Mouse (Mus musculus): ENCODE measurements around the gene Zfp652. TPM values are rescaled to one million over a fixed set of nuclear protein-coding genes. Genes with fewer than 3 reads are reported as not detected.
"Not testable (repeated sequence)": the region's sequence is repeated elsewhere in the genome, so short reads cannot be mapped to it uniquely, and the experiment has no call there.

The Zfp652 gene
- polyA plus RNA-seq (2016; fragmentation: Nextera tagmentation; extraction: Ambion mirVana), result 26.1 and 29.9 TPM in 2 replicates

DNA sequence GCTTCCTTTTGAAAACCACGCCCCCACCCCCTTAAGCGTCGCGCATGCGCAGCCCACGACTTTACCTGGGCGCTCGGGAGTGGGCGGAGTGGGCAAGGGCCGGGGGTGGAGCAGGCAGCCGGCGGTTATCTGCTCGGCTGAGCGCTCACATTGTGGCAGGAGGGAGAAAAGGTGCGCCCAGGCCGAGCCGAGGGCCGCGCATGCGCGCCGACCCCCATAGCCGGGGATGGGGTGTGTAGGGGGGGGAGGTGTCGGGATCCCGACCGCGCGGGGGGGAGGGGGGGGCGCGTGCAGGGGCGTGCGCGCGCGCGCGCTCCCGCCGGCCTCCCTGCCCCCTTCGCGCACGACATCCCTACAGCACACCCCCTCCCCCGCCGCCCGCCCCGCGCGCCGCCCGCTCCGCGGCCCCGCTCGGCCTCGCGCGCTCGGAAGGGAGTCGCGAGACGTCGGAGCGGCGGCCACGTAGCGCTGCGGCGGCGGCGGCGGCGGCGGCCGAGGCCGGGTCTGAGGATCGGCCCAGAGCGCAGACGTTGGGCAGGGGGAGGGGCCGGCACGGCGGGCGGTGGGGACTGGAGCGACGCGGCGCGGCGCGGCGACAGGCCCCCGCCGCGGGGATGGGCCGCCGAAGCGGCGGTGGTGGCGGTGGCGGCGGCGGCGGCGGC lies at the start of gene Zfp652:
Zfp652 (plus strand) TSS at position 111 of the 662 bp plus-strand sequence.
- Histone ChIP-seq H3K36me3 (no peaks in the 10 kb centered on the region), H3K4me1 (peaks cover 14% of the 10 kb centered on the region), H3K4me2 (replicated peaks) (peak within 1 kb of the TSS; percentile 82), H3K27ac (peak within 1 kb of the TSS; percentile 97), H3K27me3 (replicated peaks) (no peaks in the 10 kb centered on the region), H3K9ac (peak within 1 kb of the TSS; percentile 98), H3K4me3 (peak within 1 kb of the TSS; percentile 91), H3K9me3 (no peaks in the 10 kb centered on the region)
- ATAC-seq (ENCODE audit: low FRiP score, low read depth), result peak; percentile 92
- under 1% methylated on average over 38 of the region's 103 CpGs for WGBS

- H3K36me3 ChIP-seq, result peaks cover 26% of the 10 kb centered on the region
- 1% methylated on average over 25 of the region's 25 CpGs for WGBS
- peaks cover 10% of the 10 kb centered on the region for H3K4me1 ChIP-seq
- peak within 1 kb of the TSS; percentile 65 for H3K9ac ChIP-seq
- H3K4me3 ChIP-seq, result peak within 1 kb of the TSS; percentile 74
- ATAC-seq (ENCODE audit: low FRiP score, low read depth), result peak; percentile 94
- H3K4me2 ChIP-seq (replicated peaks), result peak within 1 kb of the TSS; percentile 87
- H3K27ac ChIP-seq, result no peak within 1 kb of the TSS
- H3K9me3 ChIP-seq, result no peaks in the 10 kb centered on the region
- no peaks in the 10 kb centered on the region for H3K27me3 ChIP-seq (replicated peaks)
Measured at GRCm38 (mm10) chr11:95666529-95667149, 45.8 kb upstream of the Zfp652 start, which contains the start of gene Phb. Gene Phb, plus strand, starts transcription at chr11:95666957.

DNA sequence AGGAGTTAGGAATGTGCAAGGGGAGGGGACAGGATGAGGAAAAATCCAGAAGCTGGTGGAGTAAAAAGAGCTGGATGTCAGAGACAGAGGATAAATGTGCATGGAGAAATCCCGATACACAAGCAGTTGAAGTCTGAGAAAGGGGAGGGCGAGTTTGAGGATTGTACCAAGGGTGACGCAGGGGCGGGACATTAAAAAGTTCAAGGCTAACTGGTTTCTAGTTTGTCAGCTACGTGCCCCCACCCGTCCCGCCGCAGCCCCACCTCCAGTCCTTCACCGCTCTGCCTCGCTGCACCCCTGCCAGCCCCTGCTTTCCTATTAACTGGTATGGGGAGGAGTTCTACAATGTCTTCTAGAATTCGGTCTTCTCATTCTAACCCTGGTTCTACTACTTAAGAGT lies 45.3 kb upstream of the Zfp652 start:
- Histone ChIP-seq H3K4me3 (peak overlapping the region; percentile 74), H3K36me3 (peaks cover 32% of the 10 kb centered on the region), H3K4me2 (replicated peaks) (peak overlapping the region; percentile 87), H3K4me1 (peaks cover 10% of the 10 kb centered on the region), H3K9me3 (no peaks in the 10 kb centered on the region), H3K9ac (peak overlapping the region; percentile 65), H3K27ac (no peak overlapping the region), H3K27me3 (replicated peaks) (no peaks in the 10 kb centered on the region)
- ATAC-seq (ENCODE audit: low FRiP score, low read depth), result 0 out of 2 replicates have a peak, but pooled peaks have one; percentile 13
- WGBS, result 2% methylated on average over 11 of the region's 11 CpGs

DNA sequence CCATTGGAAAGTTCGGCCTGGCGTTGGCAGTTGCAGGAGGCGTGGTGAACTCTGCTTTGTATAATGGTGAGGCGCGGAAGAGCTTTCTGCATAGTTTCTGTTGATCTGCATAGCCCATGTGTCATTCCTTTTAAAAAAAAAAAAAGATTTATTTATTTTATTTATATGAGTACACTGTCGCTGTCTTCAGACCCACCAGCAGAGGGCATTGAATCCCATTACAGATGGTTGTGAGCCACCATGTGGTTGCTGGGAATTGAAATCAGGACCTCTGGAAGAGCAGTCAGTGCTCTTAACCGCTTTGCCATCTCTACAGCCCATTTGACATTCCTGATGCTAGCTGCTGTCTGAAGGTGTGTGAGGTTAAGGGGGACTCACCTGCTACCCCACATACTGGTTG lies 44.4 kb upstream of the Zfp652 start:
- not testable (repeated sequence) for H3K9ac ChIP-seq; ATAC-seq (ENCODE audit: low FRiP score, low read depth); H3K27me3 ChIP-seq (replicated peaks); H3K9me3 ChIP-seq; H3K4me2 ChIP-seq (replicated peaks); H3K27ac ChIP-seq; H3K4me3 ChIP-seq
- Histone ChIP-seq H3K4me1 (peaks cover 10% of the 10 kb centered on the region), H3K36me3 (peaks cover 37% of the 10 kb centered on the region)
- 90% methylated on average over 7 of the region's 7 CpGs for WGBS

- Histone ChIP-seq H3K27me3 (replicated peaks) (no peaks in the 10 kb centered on the region), H3K4me3 (no peak overlapping the region), H3K4me1 (peaks cover 11% of the 10 kb centered on the region; the same call in 1 of the 2 replicates), H3K9me3 (no peaks in the 10 kb centered on the region), H3K9ac (no peak overlapping the region), H3K27ac (no peak overlapping the region), H3K36me3 (peaks cover 72% of the 10 kb centered on the region), H3K4me2 (replicated peaks) (no peak overlapping the region)
- WGBS, result 90% methylated on average over 14 of the region's 14 CpGs
- ATAC-seq (ENCODE audit: low FRiP score, low read depth), result no peak
Measured at GRCm38 (mm10) chr11:95675498-95675897, 37.0 kb upstream of the Zfp652 start.

DNA sequence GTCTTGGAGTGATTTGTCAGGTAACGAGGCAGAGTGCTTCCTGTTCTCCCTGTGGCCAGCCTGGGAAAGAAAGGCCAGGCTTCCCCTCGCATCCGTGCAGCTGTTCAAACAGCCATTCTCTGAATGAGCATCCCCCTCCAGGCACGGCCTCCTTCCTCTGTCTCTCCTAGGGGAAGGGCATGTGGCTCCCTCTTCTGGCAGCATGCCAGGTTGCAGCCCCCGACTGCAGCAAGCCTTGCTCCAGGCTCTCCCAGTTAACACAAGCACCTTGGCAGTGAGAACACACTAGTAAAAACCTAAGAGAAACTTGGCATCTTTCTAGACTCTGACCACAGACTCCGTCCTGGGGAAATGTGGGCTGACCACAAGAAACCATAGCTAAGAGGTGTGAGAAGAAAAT lies 36.2 kb upstream of the Zfp652 start:
- ATAC-seq (ENCODE audit: low FRiP score, low read depth), result peak; percentile 56
- H3K27ac ChIP-seq, result no peak overlapping the region
- 18% methylated on average over 6 of the region's 6 CpGs for WGBS
- no peak overlapping the region for H3K4me2 ChIP-seq (replicated peaks)
- peaks cover 73% of the 10 kb centered on the region for H3K36me3 ChIP-seq
- H3K9ac ChIP-seq, result no peak overlapping the region
- no peaks in the 10 kb centered on the region for H3K9me3 ChIP-seq
- no peak overlapping the region for H3K4me3 ChIP-seq
- H3K27me3 ChIP-seq (replicated peaks), result no peaks in the 10 kb centered on the region
- peaks cover 11% of the 10 kb centered on the region; the same call in 1 of the 2 replicates for H3K4me1 ChIP-seq

GRCm38 (mm10) chr11:95677925-95678701 lies 34.4 kb upstream of the Zfp652 start:
- Histone ChIP-seq H3K4me3 (no peak overlapping the region), H3K9ac (no peak overlapping the region), H3K36me3 (peaks cover 63% of the 10 kb centered on the region), H3K4me1 (peaks cover 20% of the 10 kb centered on the region), H3K4me2 (replicated peaks) (no peak overlapping the region), H3K27me3 (replicated peaks) (no peaks in the 10 kb centered on the region), H3K27ac (no peak overlapping the region), H3K9me3 (no peaks in the 10 kb centered on the region)
- no peak for ATAC-seq (ENCODE audit: low FRiP score, low read depth)
- 85% methylated on average over 14 of the region's 14 CpGs for WGBS

DNA sequence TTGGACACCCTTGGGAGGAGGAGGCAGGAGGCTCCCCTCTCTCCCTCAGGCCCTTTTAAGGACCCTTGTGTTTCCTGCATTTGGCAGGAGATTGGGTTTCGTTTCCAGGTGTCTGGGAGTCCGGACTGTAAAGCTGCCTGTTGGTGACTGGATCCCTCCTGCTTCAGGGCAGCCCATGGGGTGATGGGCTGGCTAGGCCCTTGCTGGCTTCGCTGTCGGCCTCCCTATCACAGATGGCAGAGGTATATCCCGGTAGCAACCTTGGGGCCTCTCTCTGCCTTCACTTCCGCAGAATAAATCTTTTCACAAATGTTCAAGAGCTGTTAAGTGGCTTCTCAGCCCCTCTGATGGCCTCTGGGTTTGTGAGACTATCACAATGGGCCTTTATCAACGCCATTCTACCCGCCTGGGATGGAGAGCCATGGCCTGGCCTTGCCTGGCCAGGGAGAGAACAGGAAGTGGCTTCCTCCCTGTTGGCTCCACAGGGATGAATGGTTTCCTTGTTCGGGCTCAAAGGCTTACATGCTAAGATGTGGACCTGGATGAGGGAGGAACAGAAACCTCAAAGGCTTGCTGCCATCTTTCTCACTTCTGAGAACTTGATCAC lies 30.4 kb upstream of the Zfp652 start:
- WGBS, result 61% methylated on average over 9 of the region's 9 CpGs
- Histone ChIP-seq H3K4me1 (peaks cover 9% of the 10 kb centered on the region), H3K4me2 (replicated peaks) (no peak overlapping the region), H3K36me3 (peaks cover 43% of the 10 kb centered on the region), H3K27ac (no peak overlapping the region), H3K9me3 (no peaks in the 10 kb centered on the region), H3K27me3 (replicated peaks) (no peaks in the 10 kb centered on the region), H3K9ac (no peak overlapping the region), H3K4me3 (no peak overlapping the region)
- ATAC-seq (ENCODE audit: low FRiP score, low read depth), result no peak

GRCm38 (mm10) chr11:95682946-95683345 lies 29.5 kb upstream of the Zfp652 start:
- WGBS, result 85% methylated on average over 3 of the region's 3 CpGs
- Histone ChIP-seq H3K9ac (no peak overlapping the region), H3K4me1 (peaks cover 9% of the 10 kb centered on the region), H3K36me3 (peaks cover 35% of the 10 kb centered on the region), H3K27ac (no peak overlapping the region), H3K4me3 (no peak overlapping the region), H3K4me2 (replicated peaks) (no peak overlapping the region), H3K9me3 (no peaks in the 10 kb centered on the region), H3K27me3 (replicated peaks) (no peaks in the 10 kb centered on the region)
- ATAC-seq (ENCODE audit: low FRiP score, low read depth), result no peak

DNA sequence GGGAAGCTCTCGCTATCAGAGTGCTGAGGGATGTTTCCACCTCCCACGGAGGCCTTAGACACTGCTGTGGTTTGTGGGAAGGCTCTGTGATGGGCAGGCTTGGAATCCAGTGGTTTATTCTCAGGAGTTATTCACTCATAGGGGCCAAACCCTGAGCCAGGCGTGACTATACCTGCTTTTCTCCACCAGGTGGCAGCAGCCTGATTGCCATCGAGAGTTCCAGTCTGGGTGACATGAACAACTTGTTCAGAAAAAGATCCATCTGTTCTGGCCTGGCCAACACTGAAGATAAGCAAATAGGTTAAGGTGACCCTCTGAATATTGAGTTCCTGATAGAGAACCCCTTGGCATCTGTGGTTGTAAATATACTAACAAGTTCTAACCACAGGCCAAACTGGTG lies 26.4 kb upstream of the Zfp652 start:
- Histone ChIP-seq H3K27me3 (replicated peaks) (peaks cover 4% of the 10 kb centered on the region; the same call in 1 of the 2 replicates), H3K4me2 (replicated peaks) (no peak overlapping the region), H3K9me3 (no peaks in the 10 kb centered on the region), H3K27ac (no peak overlapping the region), H3K9ac (no peak overlapping the region), H3K36me3 (peaks cover 8% of the 10 kb centered on the region; the same call in 1 of the 2 replicates), H3K4me1 (peaks cover 9% of the 10 kb centered on the region), H3K4me3 (no peak overlapping the region)
- 5% methylated on average over 4 of the region's 4 CpGs for WGBS
- no peak for ATAC-seq (ENCODE audit: low FRiP score, low read depth)

DNA sequence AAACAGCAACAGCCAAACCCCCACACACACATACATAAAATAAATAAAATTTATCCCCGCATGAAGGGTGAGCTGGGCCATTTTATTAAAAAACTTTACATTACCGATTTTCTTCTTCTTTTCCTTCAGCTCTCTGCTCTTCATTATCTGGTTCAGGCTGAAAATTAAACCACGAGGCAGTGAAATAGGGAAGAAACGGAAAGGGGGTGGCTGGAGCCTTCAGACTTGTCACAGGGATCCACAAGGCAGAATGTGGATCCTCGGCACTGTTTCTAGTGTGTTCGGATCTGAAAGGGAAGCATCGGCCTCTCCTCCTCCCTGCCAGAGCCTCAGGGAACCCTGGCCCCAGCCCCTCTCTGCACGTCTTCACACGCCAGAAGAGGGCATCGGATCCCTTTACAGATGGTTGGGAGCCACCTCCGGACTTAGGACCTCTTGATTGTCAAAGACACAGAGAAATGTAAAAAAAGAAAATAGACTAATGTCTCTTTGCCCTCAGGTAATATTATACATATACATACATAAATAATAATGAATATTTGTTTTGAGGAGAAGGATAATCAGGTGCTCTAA lies 25.3 kb upstream of the Zfp652 start:
- Histone ChIP-seq H3K36me3 (no peaks in the 10 kb centered on the region), H3K27ac (no peak overlapping the region), H3K9me3 (no peaks in the 10 kb centered on the region), H3K4me2 (replicated peaks) (no peak overlapping the region), H3K9ac (no peak overlapping the region), H3K4me1 (peaks cover 1% of the 10 kb centered on the region; the same call in 1 of the 2 replicates), H3K27me3 (replicated peaks) (peaks cover 4% of the 10 kb centered on the region; the same call in 1 of the 2 replicates), H3K4me3 (no peak overlapping the region)
- ATAC-seq (ENCODE audit: low FRiP score, low read depth), result no peak
- 42% methylated on average over 11 of the region's 11 CpGs for WGBS

All from neural tube, embryonic 12.5 days (tissue).